Mouse (Mus musculus) ES-E14 (cell line): Measurements from ENCODE around the gene Clca3a2. TPM values are rescaled to one million over a fixed set of nuclear protein-coding genes. Genes with fewer than 3 reads are reported as not detected.
"Not testable (repeated sequence)": the region's sequence is repeated elsewhere in the genome, so short reads cannot be mapped to it uniquely, and the experiment has no call there.

Experiments
- DNase-seq: peaks from one replicate; pipeline ENCODE4 v3.0.0-alpha.2; 2013; ENCODE audit warnings: low read depth, low spot score
- H3K27ac ChIP-seq: 2 replicates; pipeline ENCODE4 v1.5.1; 2012; ENCODE audit warnings: low read depth, mild to moderate bottlenecking, low read length, moderate library complexity, mixed read lengths; ENCODE audit not compliant: poor library complexity, insufficient read depth, severe bottlenecking
- H3K36me3 ChIP-seq: 2 replicates; pipeline ENCODE4 v1.6.1; 2012; ENCODE audit warnings: mild to moderate bottlenecking, low read length, moderate library complexity, mixed read lengths; ENCODE audit not compliant: control insufficient read depth, poor library complexity, insufficient read depth, severe bottlenecking
- H3K4me1 ChIP-seq, 2 experiments: fragments of 150-350 bp in 1 of 2; sonication (generic) in 1 of 2; 2 replicates each; pipeline ENCODE4 v1.6.1; 2012; ENCODE audit warnings: low read length in 2 of 2, mild to moderate bottlenecking in 1 of 2, mixed read lengths in 1 of 2; ENCODE audit not compliant: control insufficient read depth in 2 of 2, insufficient read depth in 2 of 2, poor library complexity in 1 of 2
- H3K4me3 ChIP-seq, 2 experiments: fragments of 150-350 bp in 1 of 2; sonication (generic) in 1 of 2; 2 replicates each; pipeline ENCODE4 v1.5.1; 2012; ENCODE audit warnings: low read length in 2 of 2, low read depth in 1 of 2, mild to moderate bottlenecking in 1 of 2, mixed read lengths in 1 of 2; ENCODE audit not compliant: insufficient read depth in 1 of 2, poor library complexity in 1 of 2, severe bottlenecking in 1 of 2
- H3K9ac ChIP-seq: 2 replicates; pipeline ENCODE4 v1.6.1; 2012; ENCODE audit warnings: low read depth, mild to moderate bottlenecking, low read length, mixed read lengths; ENCODE audit not compliant: poor library complexity, insufficient read depth, severe bottlenecking
- H3K9me3 ChIP-seq: fragments of 150-350 bp; sonication (generic); 2 replicates; pipeline ENCODE4 v1.6.1; 2012; ENCODE audit warnings: low read depth, mild to moderate bottlenecking, low read length; ENCODE audit not compliant: control insufficient read depth, insufficient read depth
- CHD2 ChIP-seq: IDR thresholded peaks from 2 replicates; pipeline ENCODE4 v1.6.1; 2014; ENCODE audit warnings: mild to moderate bottlenecking, low read depth, low read length, inconsistent platforms
- HCFC1 ChIP-seq: IDR thresholded peaks from 2 replicates; pipeline ENCODE4 v1.6.1; 2012; ENCODE audit warnings: low read length, inconsistent platforms, borderline replicate concordance; ENCODE audit not compliant: insufficient read depth
- MAFK ChIP-seq: IDR thresholded peaks from 2 replicates; pipeline ENCODE4 v1.6.1; 2014; ENCODE audit warnings: mild to moderate bottlenecking, low read depth, low read length, inconsistent platforms; ENCODE audit not compliant: insufficient read depth
- ZC3H11A ChIP-seq: IDR thresholded peaks from 2 replicates; pipeline ENCODE4 v1.6.1; 2012; ENCODE audit warnings: low read depth, mild to moderate bottlenecking, inconsistent platforms, low read length, borderline replicate concordance
- ZNF384 ChIP-seq: IDR thresholded peaks from 2 replicates; pipeline ENCODE4 v1.6.1; 2012; ENCODE audit warnings: low read depth, low read length, inconsistent platforms
- in situ Hi-C, 2 experiments: fragments of 600-800 bp; cut with MboI; formaldehyde crosslinking; loops; one replicate each; pipeline ENCODE4 v1.15.1; 2025; ENCODE audit warnings: low sequenced_read_pairs in 2 of 2, inconsistent platforms in 1 of 2; ENCODE audit not compliant: unreplicated experiment in 2 of 2
- total RNA-seq: library from RNA; depleted of rRNA; stranded (reverse); fragments of 300-350 nt; gene quantifications from 2 replicates; pipeline ENCODE4 v1.2.3, GENCODE M21; 2012

Gene Clca3a2
- total RNA-seq, 1 experiment = 0.31 TPM

DNA sequence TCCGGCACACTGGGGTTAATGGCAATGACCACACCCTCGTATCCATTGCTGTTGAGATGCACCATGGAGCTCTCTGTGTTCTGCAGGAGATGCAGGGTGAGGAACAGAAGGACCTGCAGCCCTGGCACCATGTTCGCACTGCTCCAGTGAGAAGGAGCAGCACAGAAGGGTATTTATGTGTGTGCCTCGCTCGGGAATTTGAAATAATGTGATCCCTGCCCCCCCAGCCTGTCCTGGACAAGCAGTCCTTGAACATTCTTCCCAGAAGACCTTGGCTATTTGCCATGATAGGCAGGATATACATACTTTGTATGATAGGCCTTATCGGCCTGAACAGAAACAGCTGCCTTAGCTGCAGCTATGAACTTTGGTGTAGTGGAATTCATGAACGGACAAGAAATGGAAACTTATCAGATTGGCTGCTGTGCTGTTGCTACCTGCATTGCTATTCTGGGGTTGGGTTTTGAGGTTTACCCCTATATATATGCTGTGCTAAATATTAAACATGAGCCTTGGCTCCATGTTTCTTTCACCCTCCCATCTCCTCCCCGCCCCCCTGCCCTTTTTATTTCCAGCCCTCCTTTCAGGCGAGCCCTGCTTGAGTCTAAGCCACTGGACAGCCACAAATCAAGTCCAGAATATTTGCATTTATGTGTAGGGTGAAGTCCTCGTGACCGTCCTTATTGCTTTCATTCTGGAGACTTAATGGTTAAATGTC lies 58.5 kb downstream of the Clca3a2 start, which contains the start of gene Clca3a1:
TSS of gene Clca3a1 (minus strand) at position 386 of the 718 bp plus-strand sequence.
- no peak within 1 kb of the TSS for H3K4me3 ChIP-seq
- TF ChIP-seq MAFK (no peak), CHD2 (no peak), ZNF384 (no peak), HCFC1 (no peak), ZC3H11A (no peak)
- H3K27ac ChIP-seq = no peak within 1 kb of the TSS
- no peaks in the 10 kb centered on the region for H3K4me1 ChIP-seq
- DNase-seq = no peak
- in situ Hi-C loops = no loop called here
- H3K36me3 ChIP-seq = no peaks in the 10 kb centered on the region
- H3K9me3 ChIP-seq = no peaks in the 10 kb centered on the region
- H3K9ac ChIP-seq = no peak within 1 kb of the TSS

- H3K4me1 ChIP-seq = no peaks in the 10 kb centered on the region
- H3K4me3 ChIP-seq = no peak overlapping the region
- no peak for DNase-seq
- TF ChIP-seq MAFK (no peak), HCFC1 (no peak), ZC3H11A (no peak), CHD2 (no peak)
- H3K9ac ChIP-seq = no peak overlapping the region
- no peak overlapping the region for H3K27ac ChIP-seq
- in situ Hi-C loops = no loop called here
- H3K36me3 ChIP-seq = no peaks in the 10 kb centered on the region
- H3K9me3 ChIP-seq = no peaks in the 10 kb centered on the region
Measured at GRCm38 (mm10) chr3:144759719-144760118, 59.6 kb downstream of the Clca3a2 start.

GRCm38 (mm10) chr3:144756103-144756502 lies 63.2 kb downstream of the Clca3a2 start:
- H3K27ac ChIP-seq, DNase-seq, H3K36me3 ChIP-seq, H3K4me1 ChIP-seq, H3K4me3 ChIP-seq, H3K9ac ChIP-seq, H3K9me3 ChIP-seq, in situ Hi-C loops: not testable (repeated sequence)

DNA sequence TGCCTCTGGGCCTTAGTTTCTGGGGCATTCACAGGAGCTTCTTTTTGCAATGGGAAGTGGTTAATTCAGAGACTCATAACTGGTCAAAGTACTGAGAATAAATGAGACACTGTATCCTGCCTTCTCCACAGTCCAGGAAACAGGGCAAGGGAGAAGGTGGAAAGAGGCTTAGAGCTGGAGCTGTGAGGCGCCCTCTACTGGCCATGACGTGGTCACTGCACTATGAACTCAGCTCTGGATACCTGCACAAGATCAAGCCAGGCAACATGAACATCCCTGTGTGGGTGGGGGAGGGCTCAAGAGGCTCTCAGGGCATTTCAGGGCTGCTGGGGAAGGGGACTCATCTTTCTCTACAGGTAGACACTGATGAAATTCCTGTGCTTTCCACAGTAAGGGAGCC lies 66.2 kb downstream of the Clca3a2 start:
- H3K36me3 ChIP-seq = no peaks in the 10 kb centered on the region
- no peak for TF ChIP-seq ZC3H11A
- TF ChIP-seq CHD2 = no peak
- no peaks in the 10 kb centered on the region for H3K9me3 ChIP-seq
- peak; percentile 27 for DNase-seq
- no peak overlapping the region for H3K9ac ChIP-seq
- no peak overlapping the region for H3K4me3 ChIP-seq
- H3K27ac ChIP-seq = no peak overlapping the region
- in situ Hi-C loops = no loop called here
- H3K4me1 ChIP-seq = no peaks in the 10 kb centered on the region

DNA sequence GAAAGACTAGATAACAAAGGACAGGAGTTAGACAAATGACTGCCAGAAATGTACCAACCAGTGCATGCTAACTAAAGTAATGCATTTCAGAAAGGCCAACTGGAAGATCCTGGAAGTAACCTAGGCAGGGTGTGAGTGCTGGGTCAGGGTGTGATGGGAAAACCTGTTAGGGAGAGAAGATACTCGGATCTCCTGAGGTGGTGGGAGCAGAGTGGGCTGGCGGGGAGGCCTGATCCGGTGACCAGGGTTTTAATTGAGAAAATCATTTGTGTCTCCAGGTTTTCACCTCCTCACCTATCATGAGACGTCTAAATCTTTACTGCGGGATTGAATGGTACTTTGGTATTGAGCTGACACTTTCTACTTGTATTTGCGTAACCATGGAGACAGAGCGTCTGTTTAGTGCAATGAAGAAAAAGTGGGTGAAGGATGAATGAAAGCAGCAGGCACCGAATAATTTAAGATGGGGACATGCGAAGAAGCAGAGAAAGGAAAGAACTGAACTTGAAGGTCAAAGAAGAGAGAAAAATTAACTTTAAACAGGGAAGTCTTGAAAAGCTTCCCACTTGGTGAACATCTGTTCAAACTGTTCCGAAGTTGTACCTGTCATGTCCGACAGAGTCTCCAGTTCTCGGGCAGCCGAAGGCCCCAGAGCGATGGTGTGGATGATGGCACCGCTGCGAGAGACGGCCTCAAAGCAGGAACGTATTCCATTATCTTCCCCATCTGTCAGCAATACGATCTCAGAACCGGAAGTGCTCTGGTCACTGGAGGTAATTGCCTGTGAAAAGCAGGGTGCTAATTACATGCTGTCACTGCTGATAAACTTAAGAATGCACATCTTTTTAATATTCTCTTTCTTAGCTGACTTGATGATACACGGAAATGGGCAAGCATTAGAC lies 70.0 kb downstream of the Clca3a2 start:
- H3K4me3 ChIP-seq, H3K9ac ChIP-seq, H3K27ac ChIP-seq, H3K4me1 ChIP-seq, in situ Hi-C loops, H3K36me3 ChIP-seq, DNase-seq, H3K9me3 ChIP-seq: not testable (repeated sequence)

DNA sequence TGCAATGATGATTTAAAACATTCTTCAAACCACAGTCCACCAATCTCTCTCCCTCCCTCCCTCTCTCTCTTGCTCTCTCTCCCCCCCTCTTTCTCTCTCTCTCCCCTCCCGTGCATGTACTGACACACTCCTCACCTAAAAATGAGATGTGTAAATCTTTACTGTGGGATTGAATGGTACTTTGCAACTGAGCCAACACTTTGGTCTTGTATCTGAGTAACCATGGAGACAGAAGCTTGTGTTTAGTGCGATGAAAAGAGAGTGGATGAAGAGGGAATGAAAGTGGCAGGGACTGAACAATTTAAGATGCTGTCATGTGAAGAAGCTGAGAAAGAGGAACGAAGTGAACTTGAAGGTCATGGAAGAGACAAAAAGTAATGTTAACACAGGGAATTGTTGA lies 71.6 kb downstream of the Clca3a2 start:
- DNase-seq, H3K36me3 ChIP-seq, H3K4me1 ChIP-seq, H3K4me3 ChIP-seq, H3K9ac ChIP-seq, H3K9me3 ChIP-seq, H3K27ac ChIP-seq, in situ Hi-C loops: not testable (repeated sequence)
